Mouse (Mus musculus): ENCODE measurements at regions not wholly inside any gene's neighbourhood (a gene's known extent, or its start where the extent isn't known, plus 50 kb on each side); places are given as distances from the start of the nearest gene placed in this dataset.

GRCm38 (mm10) chr19:6606667-6607066, 63.8 kb upstream of the Slc22a12 start:
- no peak for ATAC-seq (replicated peaks in 1 of 2; ENCODE audit: insufficient read depth in 1 of 2, low FRiP score in 2 of 2, low TSS enrichment in 1 of 2, low read depth in 1 of 2, poor library complexity in 2 of 2, severe bottlenecking in 2 of 2)

DNA sequence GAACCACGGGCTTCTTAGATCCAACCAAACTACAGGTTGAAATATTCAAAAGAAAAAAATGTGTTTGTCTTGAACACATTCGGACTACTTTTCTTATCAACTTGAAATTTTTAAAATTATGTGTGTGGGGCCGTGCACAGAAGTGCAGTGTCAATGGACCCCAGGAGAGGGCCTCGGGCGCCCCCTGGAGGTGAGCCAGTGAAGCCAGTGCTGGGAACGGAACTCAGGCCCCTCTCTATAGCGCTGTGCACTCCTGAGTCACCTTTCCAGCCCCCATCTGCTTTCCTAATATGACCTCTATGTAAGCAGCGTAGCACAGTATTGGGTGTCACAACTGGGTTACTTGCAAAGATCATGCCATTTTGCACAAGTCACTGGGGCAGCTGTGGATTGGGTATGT, 61.9 kb upstream of the Slc22a12 start:
- no peak for ATAC-seq (replicated peaks in 1 of 2; ENCODE audit: insufficient read depth in 1 of 2, low FRiP score in 2 of 2, low TSS enrichment in 1 of 2, low read depth in 1 of 2, poor library complexity in 2 of 2, severe bottlenecking in 2 of 2)

- no peak for ATAC-seq (replicated peaks in 1 of 2; ENCODE audit: insufficient read depth in 1 of 2, low FRiP score in 2 of 2, low TSS enrichment in 1 of 2, low read depth in 1 of 2, poor library complexity in 2 of 2, severe bottlenecking in 2 of 2)
Measured at GRCm38 (mm10) chr19:6600873-6601530, 58.2 kb upstream of the Slc22a12 start.

DNA sequence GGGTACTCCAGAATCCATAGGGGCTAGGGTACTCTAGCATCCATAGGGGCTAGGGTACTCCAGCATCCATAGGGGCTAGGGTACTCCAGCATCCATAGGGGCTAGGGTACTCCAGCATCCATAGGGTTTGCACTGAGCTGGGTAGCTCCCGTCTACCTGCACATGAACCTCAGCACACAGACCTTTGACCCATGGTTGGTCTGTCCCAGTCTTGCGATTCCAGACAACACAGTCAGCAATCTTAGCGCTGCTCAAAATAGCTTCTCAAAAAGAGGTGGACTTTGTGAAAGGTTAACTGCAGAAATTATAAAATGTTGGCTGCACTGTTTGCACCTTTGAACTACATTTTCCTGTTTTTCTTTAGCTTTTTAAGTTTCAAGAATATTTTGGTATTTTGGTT, 56.4 kb upstream of the Slc22a12 start:
- no peak for ATAC-seq (replicated peaks in 1 of 2; ENCODE audit: insufficient read depth in 1 of 2, low FRiP score in 2 of 2, low TSS enrichment in 1 of 2, low read depth in 1 of 2, poor library complexity in 2 of 2, severe bottlenecking in 2 of 2)

- no peak for ATAC-seq (replicated peaks in 1 of 2; ENCODE audit: insufficient read depth in 1 of 2, low FRiP score in 2 of 2, low TSS enrichment in 1 of 2, low read depth in 1 of 2, poor library complexity in 2 of 2, severe bottlenecking in 2 of 2)
Measured at GRCm38 (mm10) chr19:6598186-6598585, 55.4 kb upstream of the Slc22a12 start.

DNA sequence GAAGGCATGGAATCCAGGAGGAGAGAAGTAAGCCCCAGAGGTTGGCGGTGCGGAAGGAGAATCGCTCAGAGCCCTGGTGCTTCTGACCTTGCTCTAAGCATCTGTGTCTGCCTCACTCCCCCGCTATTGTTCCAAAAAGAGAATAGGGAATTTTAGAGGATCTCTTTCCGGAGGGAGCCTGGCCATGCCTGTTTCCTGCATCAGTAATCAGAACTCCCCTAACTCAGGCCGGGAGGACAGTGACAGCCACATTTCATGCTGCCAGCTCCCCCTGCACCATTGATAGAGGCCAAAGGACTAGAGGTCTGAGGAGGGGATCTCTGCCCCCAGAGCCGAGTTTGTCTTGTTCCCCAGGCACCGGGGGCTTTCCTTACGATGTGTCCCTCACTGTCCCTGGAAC, 53.0 kb upstream of the Slc22a12 start:
- ATAC-seq (replicated peaks in 1 of 2; ENCODE audit: insufficient read depth in 1 of 2, low FRiP score in 2 of 2, low TSS enrichment in 1 of 2, low read depth in 1 of 2, poor library complexity in 2 of 2, severe bottlenecking in 2 of 2): no peak

Data from hematopoietic stem cell, adult 5-6 weeks (primary cell).